Mouse (Mus musculus) retina, postnatal 1 day (tissue): ENCODE measurements at regions not wholly inside any gene's neighbourhood (a gene's known extent, or its start where the extent isn't known, plus 50 kb on each side); places are given as distances from the start of the nearest gene placed in this dataset.

Experiments used
- DNase-seq: peaks from one replicate; pipeline ENCODE4 v3.0.0-alpha.2; 2012

DNA sequence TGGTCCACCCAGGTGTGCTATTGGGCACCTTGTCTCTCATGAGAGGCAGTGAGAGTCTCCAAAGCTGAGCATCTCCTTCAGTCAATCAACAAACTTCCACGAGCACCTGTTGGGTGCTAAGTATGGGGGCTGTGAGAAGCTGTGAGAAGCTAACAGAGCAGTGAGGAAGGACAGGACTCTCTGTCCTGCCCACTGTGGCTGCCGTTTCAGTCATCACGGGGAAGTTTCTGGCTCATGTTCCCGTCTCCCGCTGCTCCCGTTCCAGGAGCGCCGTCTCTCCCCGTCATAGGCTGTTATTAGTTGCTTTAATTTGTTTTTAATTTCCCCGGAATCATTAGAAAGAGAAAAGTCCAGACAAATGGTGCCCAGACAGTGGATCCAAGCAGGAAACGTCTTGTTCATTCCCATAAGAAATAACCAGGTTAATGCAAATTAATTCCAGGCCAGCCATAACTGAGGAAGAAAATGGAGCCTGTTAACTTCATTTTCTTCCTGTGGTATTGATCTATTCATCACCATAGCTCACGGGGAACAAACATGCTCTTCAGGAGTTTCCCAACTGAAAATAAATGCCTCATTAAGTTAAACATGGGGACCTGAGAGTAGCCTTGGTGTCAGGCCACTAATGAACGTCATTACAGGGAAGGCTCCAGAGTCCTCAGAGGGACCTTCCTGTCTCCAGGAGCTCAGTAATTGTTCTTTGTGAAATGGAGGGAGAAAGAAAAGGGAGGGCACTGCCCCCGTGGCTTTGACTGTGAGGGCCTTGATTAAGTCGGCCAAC is 70.3 kb downstream of the Matn1 start:
- peak; percentile 88 for DNase-seq

DNA sequence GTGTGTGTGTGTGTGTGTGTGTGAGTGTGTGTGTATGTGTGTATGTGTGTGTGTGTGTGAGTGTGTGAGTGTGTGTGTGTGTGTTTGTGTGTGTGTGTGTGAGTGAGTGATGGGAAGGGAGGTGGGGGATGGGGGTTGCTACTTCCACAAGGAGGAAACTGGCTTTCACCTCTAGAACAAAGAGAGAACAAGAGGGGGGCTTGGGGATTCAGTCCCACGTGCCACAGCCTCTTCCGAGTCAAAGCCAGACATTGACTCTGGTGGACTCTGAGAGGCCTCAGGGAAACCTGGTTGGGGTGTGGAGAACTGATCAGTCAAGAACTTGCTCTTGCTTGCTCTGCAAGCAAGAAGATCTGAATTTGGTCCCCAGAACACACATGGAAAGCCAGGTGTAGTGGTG is 71.0 kb downstream of the Matn1 start:
- DNase-seq = peak; percentile 59

DNA sequence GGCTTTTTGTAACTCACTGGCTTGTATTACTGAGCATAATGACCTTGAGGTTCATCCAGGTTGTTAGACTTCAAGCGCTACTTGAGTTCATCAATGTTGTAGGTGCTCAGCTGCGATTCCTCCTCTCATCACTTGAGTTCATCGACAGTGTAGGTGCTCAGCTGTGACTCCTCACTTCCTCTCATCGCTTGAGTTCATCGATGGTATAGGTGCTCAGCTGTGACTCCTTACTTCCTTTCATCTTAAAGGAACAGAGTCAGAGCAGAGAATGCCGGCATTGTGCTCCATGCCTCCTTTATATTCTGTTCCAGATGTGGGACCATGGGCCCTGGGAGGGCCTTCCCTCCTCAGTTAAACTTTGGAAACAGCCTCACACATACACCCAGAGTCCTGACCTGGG is 79.4 kb downstream of the Matn1 start:
- peak; percentile 42 for DNase-seq

DNA sequence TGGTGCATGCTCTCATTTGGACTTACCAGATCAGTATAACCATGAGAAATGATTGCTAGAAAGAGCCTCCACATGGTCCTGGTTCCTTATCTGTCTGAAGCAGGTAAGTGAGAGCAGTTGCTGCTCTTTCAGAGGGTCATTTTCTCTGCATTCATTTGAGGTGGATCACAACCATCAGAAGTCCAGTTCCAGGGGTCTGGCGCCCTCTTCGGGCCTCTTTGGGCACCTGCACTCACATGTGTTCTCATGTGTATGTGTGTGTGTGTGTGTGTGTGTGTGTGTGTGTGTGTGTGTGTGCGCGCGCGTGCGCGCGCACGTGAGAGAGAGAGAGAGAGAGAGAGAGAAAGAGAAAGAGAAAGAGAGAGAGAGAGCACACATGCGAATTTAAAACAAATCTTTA is 92.1 kb downstream of the Matn1 start:
- DNase-seq = no peak

DNA sequence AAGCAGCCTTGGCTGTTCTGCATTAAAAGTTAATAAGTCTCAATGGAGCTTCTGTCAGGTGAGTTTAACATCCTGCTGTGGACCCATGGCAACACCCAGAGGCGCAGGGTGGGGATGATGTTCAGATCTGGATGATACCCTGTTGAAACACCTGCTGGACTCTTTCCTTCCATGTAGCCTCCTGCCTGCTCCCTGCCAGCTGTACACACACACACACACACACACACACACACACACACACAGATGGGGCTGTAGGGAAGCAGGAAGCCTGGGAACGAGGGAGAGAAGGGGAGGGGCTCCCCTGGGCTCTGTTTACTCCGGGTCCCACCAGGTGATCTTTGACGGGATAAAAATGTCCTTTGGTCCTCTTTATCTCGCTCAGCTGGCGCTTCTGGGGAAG is 93.0 kb downstream of the Matn1 start:
- DNase-seq = peak; percentile 32

DNA sequence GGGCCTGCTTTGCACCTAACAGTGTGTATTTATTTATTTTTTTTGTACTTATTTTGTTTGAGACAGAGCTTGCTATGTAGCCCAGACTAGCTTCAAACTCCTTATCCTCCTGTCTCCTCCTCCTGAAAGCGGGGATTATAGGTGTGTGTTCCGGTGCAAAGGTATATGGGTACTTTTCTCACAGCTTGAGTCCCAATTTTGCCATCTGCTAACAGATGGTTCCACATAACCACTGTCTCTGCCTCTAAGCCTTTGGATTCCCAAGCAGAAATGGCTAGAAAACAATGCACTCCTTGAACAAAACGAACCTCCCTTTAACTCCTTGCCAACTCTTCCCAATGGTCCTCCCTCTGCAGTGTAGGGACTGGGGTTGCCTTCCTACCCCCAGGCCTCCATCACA is 95.5 kb downstream of the Matn1 start:
- DNase-seq = no peak

DNA sequence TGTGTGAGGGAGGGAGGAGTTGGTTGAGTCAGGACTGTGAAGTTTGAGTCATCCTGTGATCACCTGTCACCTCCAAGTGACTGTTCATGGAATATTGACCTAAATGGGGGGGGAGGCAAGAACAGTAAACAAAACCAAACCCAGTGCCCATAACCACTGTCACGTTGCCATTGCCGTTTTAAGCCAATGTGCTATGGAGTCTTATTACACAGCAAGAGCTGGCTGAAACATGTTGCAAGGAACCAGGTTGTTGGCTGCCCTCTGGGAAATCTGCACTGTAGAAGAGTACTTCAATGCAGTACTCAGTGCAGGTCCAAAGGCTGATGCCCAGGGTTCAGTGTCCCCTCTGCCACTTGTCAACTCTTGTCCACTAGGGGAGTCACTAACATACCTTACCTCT is 97.0 kb downstream of the Matn1 start:
- no peak for DNase-seq

DNA sequence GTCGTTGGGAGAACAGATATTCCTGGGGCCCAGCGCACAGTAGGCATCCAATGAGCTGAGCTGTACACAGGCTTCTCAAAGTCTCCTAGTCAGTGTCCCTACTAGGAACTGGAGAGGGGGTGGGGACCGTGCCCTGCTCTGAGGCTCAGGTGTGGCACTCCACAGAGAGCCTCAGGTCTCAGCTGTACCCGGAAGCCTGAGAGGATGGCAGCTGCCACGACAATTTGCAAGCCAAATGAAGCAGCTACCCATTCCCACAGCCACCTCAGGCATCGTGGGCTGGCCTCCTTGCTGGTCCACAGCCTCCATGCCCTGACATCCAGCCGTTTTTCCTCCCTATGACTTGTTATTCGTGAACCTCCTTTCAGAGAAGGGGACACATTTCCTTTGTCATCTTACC is 101.9 kb downstream of the Matn1 start:
- peak; percentile 41 for DNase-seq

DNA sequence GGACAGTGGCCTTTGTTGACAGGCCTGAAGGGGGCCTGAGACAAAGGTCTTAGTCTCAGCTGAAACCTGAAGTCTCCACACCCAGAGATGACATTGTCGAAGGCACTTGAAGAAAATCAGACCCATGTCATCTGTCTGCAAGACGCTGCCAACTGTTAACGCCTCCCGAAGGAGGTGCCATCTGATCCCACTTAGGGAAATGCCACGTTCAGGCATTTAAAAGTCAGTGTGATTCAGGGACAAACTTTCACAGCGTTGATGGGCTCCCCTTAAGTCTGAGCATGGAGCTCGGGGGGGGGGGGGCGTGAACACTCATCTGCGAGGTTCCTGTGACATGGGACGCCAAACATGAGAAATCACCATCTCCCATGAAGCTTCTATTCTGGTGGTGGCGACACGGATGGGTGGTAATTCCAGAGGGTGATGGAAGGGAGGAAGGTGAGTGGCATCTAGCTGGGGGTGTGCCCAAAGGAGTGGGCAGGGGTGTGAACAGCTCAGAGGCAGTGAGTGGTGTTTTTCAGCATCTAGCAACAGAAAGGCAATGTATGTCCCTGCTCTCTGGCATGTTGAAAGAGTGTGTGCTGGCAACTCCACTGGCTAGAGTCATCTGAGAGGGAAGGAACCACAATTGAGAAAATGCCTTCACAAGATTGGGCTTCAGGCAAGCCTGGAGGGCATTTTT is 102.9 kb downstream of the Matn1 start:
- no peak for DNase-seq

DNA sequence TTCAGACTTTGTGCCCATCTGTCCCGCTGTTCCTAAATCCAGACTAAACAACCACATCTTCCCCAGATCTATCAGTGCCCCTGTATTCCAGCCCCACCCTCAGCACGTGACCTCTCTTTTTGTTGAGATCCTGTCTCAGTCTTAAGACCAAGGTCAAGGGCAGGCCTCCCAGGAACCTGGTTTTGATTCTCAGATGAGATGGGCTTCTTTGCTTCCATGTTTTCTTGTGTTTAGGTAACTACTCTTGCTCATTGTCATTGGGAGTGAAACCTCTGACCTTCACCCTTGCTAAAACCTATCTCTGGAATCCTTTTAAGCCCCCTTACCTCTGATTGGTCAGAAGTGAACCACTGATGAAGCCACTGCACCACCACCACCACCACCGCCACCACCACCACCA is 112.1 kb downstream of the Matn1 start:
- DNase-seq = no peak

DNA sequence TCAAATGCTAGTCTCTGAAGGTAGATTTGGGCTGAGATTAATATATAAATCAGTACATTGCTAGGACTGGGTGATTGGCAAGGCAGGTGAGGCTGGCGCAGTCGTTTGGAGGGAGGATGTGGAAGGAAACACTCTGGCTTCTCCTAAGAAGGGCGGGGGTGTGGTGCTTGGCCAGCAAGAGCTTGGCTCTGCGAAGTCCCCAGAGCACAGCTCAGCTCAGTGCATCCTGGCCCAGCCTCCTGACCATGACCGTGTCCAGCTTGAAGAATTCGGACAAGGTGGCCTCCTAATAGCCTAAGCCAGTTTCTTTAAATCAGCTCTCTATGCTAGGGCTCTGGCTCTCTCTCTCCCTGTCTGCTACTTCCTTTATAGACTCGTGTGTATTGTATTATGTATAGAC is 115.4 kb downstream of the Matn1 start:
- DNase-seq = no peak

DNA sequence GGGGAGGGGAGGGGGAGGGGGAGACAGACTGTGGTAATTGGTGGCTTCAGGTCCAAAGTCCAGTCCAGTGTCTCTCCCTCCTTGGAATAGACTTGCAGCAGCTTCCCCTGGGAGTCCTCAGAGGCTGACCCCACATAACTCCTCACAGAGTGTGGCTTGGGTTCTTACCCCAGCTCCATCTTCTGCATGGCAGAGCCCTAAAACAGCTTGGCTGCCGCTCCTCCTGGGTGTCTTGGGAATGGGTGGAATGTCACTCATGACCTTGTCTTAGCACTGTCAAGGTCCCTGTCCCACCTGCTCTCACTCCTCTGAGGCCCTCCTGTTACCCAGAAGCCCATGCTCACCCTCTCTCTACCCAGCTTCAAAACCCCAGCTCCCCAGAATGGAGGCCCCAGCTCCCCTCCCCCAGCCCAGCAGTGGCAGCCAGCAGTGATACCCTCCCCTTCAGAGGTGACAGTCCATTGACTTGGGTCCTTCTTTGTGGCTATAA is 116.1 kb downstream of the Matn1 start:
- DNase-seq = no peak

DNA sequence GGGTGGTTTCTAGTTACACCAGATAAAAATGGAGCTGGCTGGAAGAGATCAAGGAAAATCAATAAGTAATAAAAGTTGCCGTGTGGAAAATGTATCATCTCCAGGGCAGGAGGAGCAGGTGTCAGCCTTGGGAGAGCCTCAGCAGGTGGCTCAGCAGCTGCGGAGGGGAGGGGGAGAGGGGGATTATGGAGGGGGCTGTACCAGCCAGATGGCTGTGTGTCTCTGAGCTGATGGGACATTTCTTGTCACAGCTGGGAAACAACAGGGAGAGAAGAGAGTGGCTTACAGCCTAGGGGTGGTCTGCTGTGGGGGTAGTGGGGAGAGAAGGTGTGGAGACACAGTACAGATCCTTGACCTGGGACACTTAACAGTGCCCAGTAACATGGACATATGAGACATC is 116.5 kb downstream of the Matn1 start:
- peak; percentile 85 for DNase-seq

DNA sequence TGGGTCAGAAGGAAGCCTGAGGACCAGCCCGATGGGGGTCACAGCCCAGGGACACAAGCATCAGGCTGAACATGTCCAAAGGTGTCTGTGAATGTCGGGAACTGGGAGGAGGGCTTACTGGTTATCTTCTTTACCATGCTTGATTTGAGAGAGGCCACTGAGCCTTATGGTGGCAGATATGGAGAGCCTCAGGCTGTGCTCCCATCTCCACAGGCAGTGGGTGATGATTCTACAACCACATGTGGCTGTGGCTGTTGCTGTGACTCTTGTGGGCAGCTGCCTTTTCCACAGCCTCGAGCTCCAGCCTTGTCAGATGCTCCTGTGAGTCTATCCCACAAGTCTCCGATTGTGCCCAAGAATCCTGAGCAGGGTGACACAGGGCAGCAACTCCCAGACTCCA is 118.4 kb downstream of the Matn1 start:
- no peak for DNase-seq

DNA sequence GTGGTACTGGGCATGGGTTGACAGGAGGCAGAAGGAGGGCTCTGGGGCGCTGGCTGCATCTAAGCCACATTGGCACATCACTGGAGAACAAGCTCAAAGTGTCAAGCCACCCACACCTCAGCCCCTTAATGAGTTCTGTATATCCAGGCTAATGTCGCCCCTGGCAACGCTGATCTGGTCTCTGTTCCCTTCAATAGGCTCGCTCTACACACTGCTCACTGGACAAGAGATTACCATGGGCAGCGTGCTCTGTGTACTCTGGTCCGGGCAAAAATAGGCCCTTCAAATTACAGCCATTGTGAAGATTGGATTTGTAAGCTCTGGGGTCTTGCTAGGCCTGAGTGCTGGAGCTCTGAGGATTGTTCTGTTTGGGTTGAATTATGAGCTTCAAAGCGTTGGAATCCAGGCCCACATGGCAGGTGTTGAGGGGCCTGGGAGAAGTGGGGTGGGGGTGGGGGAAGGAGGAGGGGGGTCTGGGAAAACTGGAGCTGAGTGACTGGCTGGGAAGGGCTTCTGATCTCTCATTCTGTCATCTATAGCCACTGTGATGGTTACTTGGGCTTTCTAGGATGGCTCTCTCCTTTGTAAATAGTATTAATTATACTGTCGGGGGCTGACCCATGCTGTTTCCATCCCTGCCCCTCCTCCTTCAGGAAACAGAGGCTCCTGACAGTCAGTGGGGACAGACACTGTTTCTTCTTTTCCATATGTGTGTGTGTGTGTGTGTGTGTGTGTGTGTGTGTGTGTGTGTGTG is 122.2 kb downstream of the Matn1 start:
- peak; percentile 84 for DNase-seq

DNA sequence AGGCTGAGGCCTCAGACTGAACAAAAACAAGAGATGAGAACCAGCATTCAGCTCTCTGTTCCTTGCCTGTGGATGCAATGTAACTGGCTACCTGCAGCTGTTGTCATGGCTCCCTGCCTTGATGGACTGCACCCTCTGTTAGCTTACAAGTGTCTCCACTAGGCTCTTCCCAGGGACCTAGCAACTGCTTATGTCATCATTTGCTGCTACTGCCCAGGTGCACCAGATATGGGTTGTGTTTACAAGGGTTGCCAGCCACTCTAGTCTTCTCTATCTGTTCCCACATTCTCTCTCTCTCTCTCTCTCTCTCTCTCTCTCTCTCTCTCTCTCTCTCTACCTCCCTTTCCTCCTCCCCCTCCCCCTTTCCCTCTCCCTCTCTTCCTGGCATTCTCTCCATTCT is 126.4 kb downstream of the Matn1 start:
- DNase-seq = no peak

DNA sequence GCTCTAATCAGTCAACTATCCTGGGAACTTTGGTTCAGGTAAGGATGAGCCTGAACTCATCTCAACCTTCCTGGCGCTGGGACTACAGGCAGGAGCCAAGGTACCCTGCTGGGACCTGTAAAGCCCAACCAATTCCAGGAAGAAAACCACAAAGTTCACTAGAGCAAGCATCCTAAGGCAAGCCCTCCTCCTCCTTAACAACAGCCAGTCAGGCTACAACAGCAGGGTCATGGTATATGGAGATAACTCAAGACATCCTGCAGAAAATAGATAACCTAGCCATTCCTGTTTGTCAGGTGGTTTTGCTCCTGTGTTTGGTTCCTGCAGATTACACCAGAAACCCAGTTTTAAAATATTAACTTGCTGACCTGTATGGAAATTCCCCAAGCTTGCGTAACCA is 128.4 kb downstream of the Matn1 start:
- DNase-seq = no peak

DNA sequence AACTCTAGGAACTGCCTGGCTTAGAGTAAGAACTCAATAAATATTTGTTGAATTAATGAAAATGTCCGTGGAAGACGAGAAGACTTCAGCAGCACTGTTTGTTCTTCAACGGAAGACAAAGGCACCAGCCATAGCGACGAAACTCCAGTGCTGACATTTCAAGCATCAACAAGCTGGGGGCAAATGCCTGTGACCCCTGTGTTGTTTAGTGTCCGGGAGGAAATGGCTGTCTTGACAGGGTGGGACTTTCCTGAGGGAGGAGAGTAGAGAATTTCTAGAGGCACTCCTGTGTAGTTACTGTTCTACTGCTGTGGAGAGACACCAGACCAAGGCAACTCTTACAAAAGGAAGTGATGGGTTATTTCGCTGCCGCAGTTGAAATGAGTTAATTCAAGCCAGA is 129.2 kb downstream of the Matn1 start:
- no peak for DNase-seq

DNA sequence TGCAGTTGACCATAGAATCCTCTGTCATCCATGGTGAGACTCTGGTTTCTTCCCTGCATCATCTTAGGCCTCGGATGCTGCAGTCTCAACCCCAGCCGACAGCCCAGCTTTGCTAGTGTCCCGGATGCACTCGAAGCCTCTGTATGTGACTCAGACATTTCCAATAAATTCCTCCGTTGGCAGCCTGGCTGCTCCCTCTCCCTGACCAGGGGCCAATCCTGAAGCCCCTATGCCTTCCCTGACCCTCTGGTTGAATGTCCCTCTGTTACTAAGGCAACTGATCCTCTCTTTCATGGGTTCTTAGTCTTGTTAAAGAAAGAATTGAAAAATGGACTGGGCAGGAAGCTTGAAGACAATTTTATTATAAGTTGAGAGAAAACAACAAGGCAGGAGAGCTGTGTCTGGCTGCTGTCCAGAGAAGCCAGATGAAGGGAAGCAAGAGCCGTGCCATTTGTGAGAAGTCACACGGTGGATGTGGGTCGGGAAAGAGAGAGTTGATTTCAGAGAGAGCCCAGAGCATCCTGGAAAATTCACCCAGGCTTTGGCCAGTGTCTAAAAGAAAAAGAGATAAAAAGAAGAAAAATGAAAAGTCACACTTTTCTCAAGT is 131.2 kb downstream of the Matn1 start:
- no peak for DNase-seq

DNA sequence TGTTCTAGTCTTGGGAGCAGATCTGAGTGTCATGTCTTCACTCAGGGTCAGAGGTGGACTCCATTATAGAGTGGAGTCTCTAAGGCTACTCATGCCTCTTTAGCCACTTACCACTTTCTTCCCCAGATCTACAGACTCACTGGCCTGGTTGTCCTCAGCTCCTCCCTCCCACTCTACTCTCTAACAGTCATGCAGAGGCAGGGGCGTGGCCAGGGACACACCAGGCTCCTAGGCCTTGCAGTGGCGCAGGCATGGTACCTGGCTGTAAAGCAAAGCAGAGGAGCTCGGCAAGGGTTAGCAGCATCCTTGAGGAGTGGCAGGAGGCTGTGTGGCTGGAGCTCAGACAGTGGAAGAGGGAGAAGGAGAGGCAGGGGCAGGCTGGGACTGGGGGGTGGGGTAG is 132.4 kb downstream of the Matn1 start:
- no peak for DNase-seq

DNA sequence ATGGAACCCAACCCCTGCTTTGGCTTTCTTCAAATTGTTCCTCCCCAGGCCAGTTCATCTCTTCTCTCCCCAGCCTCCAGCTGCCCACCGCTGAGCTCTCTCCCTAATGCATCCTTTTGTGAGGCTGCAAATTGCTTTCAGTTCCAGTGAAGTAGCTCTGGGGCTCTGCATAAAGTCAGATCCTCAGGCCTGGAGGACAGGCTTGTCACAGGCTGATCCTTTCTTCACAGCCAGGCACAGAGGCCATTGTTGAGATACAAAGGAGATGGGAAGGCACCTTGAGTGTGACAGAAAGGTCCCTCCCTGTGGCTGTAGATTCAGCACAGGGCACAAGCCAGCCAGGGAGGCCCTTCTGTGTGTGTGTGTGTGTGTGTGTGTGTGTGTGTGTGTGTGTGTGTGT is 135.9 kb downstream of the Matn1 start:
- DNase-seq = peak; percentile 30

DNA sequence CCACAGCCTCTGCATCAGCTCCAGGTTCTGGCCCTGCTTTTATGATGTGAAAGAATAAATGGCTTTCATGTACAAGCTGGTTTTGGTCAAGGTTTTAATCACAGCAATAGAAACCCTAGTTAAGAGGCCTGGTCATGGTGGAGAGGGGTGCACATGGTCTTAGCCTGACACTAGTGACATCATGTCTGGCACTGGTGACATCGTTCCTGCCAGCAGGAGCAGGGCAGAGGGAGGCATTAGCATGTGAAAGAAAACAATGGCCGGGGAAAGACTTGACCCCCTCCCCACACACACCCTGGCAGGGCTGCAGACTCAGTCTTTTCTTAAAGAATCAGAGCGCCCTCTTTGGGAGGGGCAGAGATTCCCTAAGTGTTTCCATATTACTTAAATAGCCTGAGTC is 139.2 kb downstream of the Matn1 start:
- DNase-seq = no peak

DNA sequence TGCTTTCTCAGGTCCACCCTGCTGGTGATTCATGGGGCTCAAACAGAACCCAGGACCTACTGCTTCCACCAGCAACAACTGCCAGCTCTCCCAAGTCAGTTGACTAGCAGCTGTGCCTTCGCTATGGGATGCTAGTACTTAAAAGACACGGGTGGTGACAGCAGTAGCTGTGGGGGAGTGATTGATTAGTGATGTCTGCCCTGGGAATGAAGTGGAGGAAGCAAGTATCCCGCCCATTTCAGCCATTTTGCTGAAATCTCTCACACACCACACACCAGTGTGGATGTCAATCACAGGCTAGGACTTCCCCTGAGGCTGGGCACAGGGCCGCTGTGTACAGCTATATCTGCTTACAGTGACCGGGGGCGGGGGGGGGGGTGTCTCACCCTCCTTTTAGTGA is 153.2 kb downstream of the Matn1 start:
- DNase-seq = peak; percentile 18
